Mouse (Mus musculus): ENCODE data around the gene Tspo.

The Tspo gene

GRCm38 (mm10) chr15:83582931-83583330 lies 19.5 kb downstream of the Tspo start:
- no peak for DNase-seq (ENCODE audit: low read depth, low spot score)

- DNase-seq (ENCODE audit: low read depth, low spot score) = peak; percentile 62
Measured at GRCm38 (mm10) chr15:83583419-83584156, 20.2 kb downstream of the Tspo start.

DNA sequence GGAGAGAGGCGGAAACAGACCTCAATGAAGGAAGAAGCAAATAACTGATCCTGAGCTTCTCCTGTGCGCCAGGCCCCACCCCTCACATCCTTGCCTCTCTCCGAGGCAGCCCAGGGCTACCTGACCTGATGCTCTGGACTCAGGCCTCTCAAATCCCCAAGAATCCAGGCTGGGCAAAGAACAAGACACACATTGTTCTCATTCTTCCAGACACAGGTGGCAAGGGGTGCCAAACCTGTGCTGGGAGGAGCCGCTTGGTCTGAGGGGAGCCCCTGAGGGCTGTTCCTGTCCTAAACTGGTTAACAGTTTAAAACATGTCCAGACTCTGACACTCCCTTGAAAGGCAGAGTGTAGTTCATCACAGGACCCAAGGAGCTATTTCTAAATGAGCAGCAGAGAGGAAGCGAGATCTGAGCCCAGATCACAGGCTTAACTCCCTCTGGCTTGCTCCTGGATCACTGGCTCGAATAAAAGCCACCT lies 21.4 kb downstream of the Tspo start:
- DNase-seq (ENCODE audit: low read depth, low spot score) = no peak

- DNase-seq (ENCODE audit: low read depth, low spot score) = no peak
Measured at GRCm38 (mm10) chr15:83590841-83591240, 27.4 kb downstream of the Tspo start.

DNA sequence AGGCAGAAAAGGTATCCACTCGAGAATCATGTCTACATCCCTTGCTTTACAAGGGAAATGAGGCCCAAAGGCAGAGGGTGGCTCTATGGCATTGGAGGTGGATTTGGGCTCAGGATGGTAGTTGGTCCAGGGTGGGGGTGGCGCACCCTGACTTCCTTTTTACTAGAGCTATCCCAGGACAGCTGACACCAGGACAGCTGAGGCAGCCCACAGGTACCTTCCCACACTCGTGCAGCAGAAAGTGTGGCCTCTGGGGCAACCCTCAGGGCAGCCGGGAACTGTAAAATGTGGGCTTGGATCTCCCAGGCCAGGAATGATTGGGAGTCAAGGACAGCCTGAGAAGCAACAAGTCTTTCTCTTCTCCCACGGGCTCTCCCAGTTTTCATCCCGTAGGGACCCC lies 28.4 kb downstream of the Tspo start:
- no peak for DNase-seq (ENCODE audit: low read depth, low spot score)

- DNase-seq (ENCODE audit: low read depth, low spot score) = no peak
Measured at GRCm38 (mm10) chr15:83592260-83593188, 29.1 kb downstream of the Tspo start.

- peak; percentile 78 for DNase-seq (ENCODE audit: low read depth, low spot score)
Measured at GRCm38 (mm10) chr15:83593189-83593585, 29.8 kb downstream of the Tspo start.

- DNase-seq (ENCODE audit: low read depth, low spot score) = peak; percentile 80
Measured at GRCm38 (mm10) chr15:83593702-83594512, 30.5 kb downstream of the Tspo start.

GRCm38 (mm10) chr15:83594513-83595363 lies 31.3 kb downstream of the Tspo start, which contains the start of gene Ttll12:
Gene Ttll12, minus strand, starts transcription at chr15:83595157.
- peak; percentile 97 for DNase-seq (ENCODE audit: low read depth, low spot score)

- DNase-seq (ENCODE audit: low read depth, low spot score) = peak; percentile 16
Measured at GRCm38 (mm10) chr15:83595364-83595711, 31.9 kb downstream of the Tspo start.

GRCm38 (mm10) chr15:83596833-83597232 lies 33.4 kb downstream of the Tspo start:
- no peak for DNase-seq (ENCODE audit: low read depth, low spot score)

DNA sequence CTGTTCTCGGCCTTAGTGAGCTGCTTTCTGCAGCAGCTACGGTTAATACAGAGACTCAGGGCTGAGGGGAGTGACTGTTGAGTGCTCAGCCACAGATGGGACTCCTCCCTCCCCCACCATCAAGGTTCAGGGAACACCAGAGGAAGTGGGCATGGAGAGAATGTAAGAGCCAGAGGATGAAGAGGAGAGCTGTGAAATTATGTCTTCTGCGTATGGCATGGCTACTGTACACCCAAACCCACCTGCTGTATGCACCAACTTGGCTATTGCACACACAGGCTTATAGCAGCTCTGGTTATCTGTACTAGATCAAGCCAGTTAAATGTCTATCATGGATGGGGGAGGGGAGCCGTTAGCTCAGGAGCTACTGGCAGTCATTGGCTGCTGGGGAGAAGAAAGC lies 37.8 kb downstream of the Tspo start:
- no peak for DNase-seq (ENCODE audit: low read depth, low spot score)

GRCm38 (mm10) chr15:83602372-83603045 lies 39.1 kb downstream of the Tspo start:
- peak; percentile 59 for DNase-seq (ENCODE audit: low read depth, low spot score)

DNA sequence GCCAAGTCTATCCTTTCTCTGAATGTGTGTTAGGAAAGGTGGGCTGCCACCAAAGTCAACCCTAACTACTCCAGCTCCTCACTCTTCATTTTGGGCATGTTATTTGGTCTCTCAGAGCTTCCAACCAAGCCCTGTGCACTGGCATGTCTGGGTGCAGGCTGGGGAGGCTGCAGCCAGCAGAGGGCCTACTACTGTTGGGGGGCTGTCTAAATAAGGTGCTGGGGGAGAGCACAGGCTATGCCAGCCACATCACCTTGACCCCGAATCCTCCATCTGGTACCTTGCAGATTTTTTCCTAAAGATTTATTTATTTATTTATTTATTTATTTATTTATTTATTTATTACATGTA lies 39.6 kb downstream of the Tspo start:
- DNase-seq (ENCODE audit: low read depth, low spot score) = no peak

DNA sequence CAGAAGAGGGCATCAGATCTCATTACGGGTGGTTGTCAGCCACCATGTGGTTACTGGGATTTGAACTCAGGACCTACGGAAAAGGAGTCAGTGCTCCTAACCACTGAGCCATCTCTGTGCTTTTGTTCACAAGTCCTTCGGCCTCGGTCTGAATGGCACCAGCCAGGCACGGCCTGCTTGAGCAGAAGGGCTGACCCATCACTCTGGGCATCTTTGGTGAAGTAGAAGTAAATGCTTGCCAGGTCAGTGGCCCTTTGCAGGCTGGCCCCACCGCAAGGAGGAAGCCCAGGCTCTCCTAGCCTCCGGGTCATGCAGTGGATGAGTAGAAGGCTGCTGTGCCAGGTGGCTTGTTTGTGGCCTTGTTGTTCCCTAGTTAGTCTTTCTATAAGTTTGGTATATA lies 40.0 kb downstream of the Tspo start:
- no peak for DNase-seq (ENCODE audit: low read depth, low spot score)

DNA sequence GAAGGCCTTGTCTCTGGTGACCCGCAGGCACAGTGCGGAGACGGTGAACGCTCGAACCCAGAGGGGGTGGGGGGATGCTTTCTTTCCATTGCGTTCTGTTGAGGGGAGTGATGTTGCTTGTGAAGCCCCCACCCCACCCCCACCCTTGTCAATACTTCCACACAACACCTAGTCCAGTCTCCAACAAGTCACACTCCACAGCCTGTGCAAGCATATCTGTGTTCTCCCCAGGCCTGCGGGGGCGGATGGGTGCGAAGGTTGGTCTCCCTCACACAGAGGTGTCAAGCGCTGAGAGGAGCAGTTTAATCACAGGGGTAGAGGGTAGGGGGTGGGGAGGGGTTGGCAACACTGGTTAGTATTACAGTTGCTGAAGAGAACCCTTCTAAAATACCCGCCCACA lies 42.8 kb downstream of the Tspo start:
- no peak for DNase-seq (ENCODE audit: low read depth, low spot score)

DNA sequence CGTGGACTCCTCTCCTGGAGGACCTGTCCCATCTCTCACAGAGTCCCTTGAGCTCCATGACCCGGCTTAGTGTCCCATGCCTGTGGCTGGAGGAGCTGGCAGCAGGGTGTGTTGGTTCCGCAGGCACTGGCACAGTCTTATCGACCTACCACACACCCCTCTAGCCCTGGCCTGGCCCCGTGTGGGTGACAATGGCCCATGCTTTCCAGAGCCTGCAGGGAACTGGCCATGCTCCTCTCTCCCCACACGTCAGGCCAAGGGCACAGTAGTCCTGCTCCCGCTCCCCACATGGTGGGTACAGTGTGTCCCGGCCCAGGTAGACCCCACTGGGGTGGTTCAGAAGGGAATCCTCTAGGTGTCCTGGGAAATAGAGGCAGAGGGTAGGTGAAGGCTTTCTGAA lies 43.3 kb downstream of the Tspo start:
- no peak for DNase-seq (ENCODE audit: low read depth, low spot score)

- DNase-seq (ENCODE audit: low read depth, low spot score) = peak; percentile 83
Measured at GRCm38 (mm10) chr15:83607115-83607802, 43.9 kb downstream of the Tspo start.

GRCm38 (mm10) chr15:83615245-83615644 lies 51.9 kb downstream of the Tspo start:
- no peak for DNase-seq (ENCODE audit: low read depth, low spot score)
